Mouse (Mus musculus) kidney, adult 18-20 months (tissue): ENCODE results near the gene Map10.

Experiments
- DNase-seq: peaks from one replicate; pipeline ENCODE4 v3.0.0; 2021

The Map10 gene

DNA sequence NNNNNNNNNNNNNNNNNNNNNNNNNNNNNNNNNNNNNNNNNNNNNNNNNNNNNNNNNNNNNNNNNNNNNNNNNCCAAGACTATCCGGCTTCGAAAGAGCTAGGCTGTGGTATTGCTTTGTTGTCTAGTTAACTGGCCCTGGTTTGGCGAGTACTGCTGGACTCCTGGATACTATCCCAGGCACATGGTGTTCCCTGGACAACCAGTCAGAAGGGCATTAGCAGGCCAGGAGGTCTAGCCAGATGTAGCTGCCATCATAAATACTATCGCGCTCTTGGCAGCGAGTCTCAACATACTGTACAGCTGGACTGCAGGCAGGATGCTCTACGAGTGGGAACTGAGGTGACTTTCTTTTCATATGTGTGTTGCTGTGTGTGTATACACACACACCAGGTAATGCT, 53.1 kb downstream of the Map10 start:
- peak; percentile 52 for DNase-seq
